Mouse (Mus musculus): ENCODE measurements around the gene Cdip1. TPM values are rescaled to one million over a fixed set of nuclear protein-coding genes. Genes with fewer than 3 reads are reported as not detected.

Cdip1 gene
- 24.1 TPM for polyA plus RNA-seq (2014; fragmentation: Illumina TruSeq; extraction: RNeasy Lipid Tissue Mini Kit (QIAGEN cat#74804); ENCODE audit: insufficient read depth, low read depth, low replicate concordance)

GRCm38 (mm10) chr16:4789810-4790559 lies at the start of gene Cdip1:
Gene Cdip1 (minus strand): TSS chr16:4790292.

DNA sequence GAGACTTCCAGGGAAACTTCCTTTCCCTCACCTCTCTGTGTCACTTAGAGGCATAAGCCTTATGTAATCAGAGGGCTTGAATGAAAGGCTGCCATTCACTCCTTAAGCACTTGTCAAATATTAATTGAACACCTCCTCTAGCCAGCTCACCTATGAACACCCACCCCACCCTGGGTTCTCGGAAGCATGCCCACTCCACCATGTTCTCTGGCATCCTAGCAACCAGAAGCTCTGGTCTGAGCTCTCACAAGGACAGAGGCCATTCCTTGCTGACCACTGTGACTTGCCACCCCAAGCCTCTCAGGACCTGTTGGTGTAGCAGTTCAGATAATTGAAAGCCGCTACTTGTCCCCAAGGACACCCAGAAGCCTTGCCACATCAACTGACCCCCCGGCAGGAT lies 45.1 kb upstream of the Cdip1 start, which contains the start of gene 4930562C15Rik:
Gene 4930562C15Rik, plus strand, starts transcription at position 226 of the 400 bp plus-strand sequence.

DNA sequence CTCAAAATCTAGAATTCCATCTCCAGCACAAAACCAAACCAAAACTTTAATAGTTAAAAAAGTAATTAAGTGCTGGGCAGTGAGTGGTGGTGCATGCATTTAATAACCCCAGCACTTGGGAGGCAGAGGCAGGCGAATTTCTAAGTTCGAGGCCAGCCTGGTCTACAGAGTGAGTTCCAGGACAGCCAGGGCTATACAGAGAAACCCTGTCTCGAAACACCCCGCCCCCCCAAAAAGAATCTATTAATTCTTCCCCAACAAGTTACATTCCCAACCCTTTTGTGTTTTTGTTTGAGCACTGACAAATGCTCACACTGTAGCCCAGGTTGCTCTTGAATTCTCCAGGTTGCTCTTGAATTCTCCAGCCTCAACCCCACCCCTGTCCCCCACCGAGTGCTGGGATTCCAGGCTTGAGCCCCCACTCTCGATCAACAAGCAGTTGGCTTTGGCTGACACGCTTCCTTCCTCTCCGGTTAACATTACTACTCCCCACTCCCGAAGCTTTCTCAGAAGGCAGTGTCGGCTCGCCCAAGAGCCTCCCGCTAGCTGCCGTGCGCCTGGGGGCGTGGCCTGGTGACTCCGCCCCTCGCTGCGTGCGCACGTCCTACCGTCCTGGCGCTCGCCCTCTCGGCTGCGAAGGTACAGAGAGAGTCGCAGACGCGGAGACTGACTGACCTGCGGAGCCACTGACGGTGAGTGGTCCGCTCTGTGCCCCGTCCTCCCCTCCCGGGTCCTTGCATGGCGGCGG lies 64.1 kb downstream of the Cdip1 start, which contains the start of gene Hmox2:
Gene Hmox2, plus strand, starts transcription at position 582 of the 748 bp plus-strand sequence.

GRCm38 (mm10) chr16:4718753-4719518 lies 71.2 kb downstream of the Cdip1 start, which contains the start of gene Nmral1:
Gene Nmral1 (minus strand): TSS chr16:4719356.

Other genes starting within 250 kb of the Cdip1 start
- 5.4 TPM for gene Srl, start 248.5 kb downstream of the Cdip1 start, polyA plus RNA-seq (2014; fragmentation: Illumina TruSeq; extraction: RNeasy Lipid Tissue Mini Kit (QIAGEN cat#74804); ENCODE audit: insufficient read depth, low read depth, low replicate concordance)
- 3.5 TPM for gene Tfap4, start 230.4 kb downstream of the Cdip1 start, polyA plus RNA-seq (2014; fragmentation: Illumina TruSeq; extraction: RNeasy Lipid Tissue Mini Kit (QIAGEN cat#74804); ENCODE audit: insufficient read depth, low read depth, low replicate concordance)
- gene Glis2, start 195.6 kb downstream of the Cdip1 start, polyA plus RNA-seq (2014; fragmentation: Illumina TruSeq; extraction: RNeasy Lipid Tissue Mini Kit (QIAGEN cat#74804); ENCODE audit: insufficient read depth, low read depth, low replicate concordance): 16.7 TPM
- gene Pam16, start 165.3 kb downstream of the Cdip1 start, polyA plus RNA-seq (2014; fragmentation: Illumina TruSeq; extraction: RNeasy Lipid Tissue Mini Kit (QIAGEN cat#74804); ENCODE audit: insufficient read depth, low read depth, low replicate concordance): 57.6 TPM
- 19.4 TPM for gene Vasn, start 150.4 kb downstream of the Cdip1 start, polyA plus RNA-seq (2014; fragmentation: Illumina TruSeq; extraction: RNeasy Lipid Tissue Mini Kit (QIAGEN cat#74804); ENCODE audit: insufficient read depth, low read depth, low replicate concordance)
- 25.0 TPM for gene Dnaja3, start 150.3 kb downstream of the Cdip1 start, polyA plus RNA-seq (2014; fragmentation: Illumina TruSeq; extraction: RNeasy Lipid Tissue Mini Kit (QIAGEN cat#74804); ENCODE audit: insufficient read depth, low read depth, low replicate concordance)
- 11.4 TPM for gene Coro7, start 110.5 kb downstream of the Cdip1 start, polyA plus RNA-seq (2014; fragmentation: Illumina TruSeq; extraction: RNeasy Lipid Tissue Mini Kit (QIAGEN cat#74804); ENCODE audit: insufficient read depth, low read depth, low replicate concordance)
- 2.9 TPM for gene Nmral1, start 70.9 kb downstream of the Cdip1 start, polyA plus RNA-seq (2014; fragmentation: Illumina TruSeq; extraction: RNeasy Lipid Tissue Mini Kit (QIAGEN cat#74804); ENCODE audit: insufficient read depth, low read depth, low replicate concordance)
- gene Hmox2, start 63.9 kb downstream of the Cdip1 start, polyA plus RNA-seq (2014; fragmentation: Illumina TruSeq; extraction: RNeasy Lipid Tissue Mini Kit (QIAGEN cat#74804); ENCODE audit: insufficient read depth, low read depth, low replicate concordance): 65.9 TPM
- 1.4 TPM for gene 4930562C15Rik, start 45.1 kb upstream of the Cdip1 start, polyA plus RNA-seq (2014; fragmentation: Illumina TruSeq; extraction: RNeasy Lipid Tissue Mini Kit (QIAGEN cat#74804); ENCODE audit: insufficient read depth, low read depth, low replicate concordance)
- gene Ubald1, start 90.0 kb upstream of the Cdip1 start, polyA plus RNA-seq (2014; fragmentation: Illumina TruSeq; extraction: RNeasy Lipid Tissue Mini Kit (QIAGEN cat#74804); ENCODE audit: insufficient read depth, low read depth, low replicate concordance): 32.6 TPM
- gene Mgrn1, start 96.0 kb upstream of the Cdip1 start, polyA plus RNA-seq (2014; fragmentation: Illumina TruSeq; extraction: RNeasy Lipid Tissue Mini Kit (QIAGEN cat#74804); ENCODE audit: insufficient read depth, low read depth, low replicate concordance): 34.5 TPM
- gene Nudt16l1, start 148.5 kb upstream of the Cdip1 start, polyA plus RNA-seq (2014; fragmentation: Illumina TruSeq; extraction: RNeasy Lipid Tissue Mini Kit (QIAGEN cat#74804); ENCODE audit: insufficient read depth, low read depth, low replicate concordance): 44.3 TPM
- gene Anks3, start 173.9 kb upstream of the Cdip1 start, polyA plus RNA-seq (2014; fragmentation: Illumina TruSeq; extraction: RNeasy Lipid Tissue Mini Kit (QIAGEN cat#74804); ENCODE audit: insufficient read depth, low read depth, low replicate concordance): 23.2 TPM
- gene Sept12, start 207.6 kb upstream of the Cdip1 start, polyA plus RNA-seq (2014; fragmentation: Illumina TruSeq; extraction: RNeasy Lipid Tissue Mini Kit (QIAGEN cat#74804); ENCODE audit: insufficient read depth, low read depth, low replicate concordance): not detected
- 90.9 TPM for gene Smim22, start 217.0 kb upstream of the Cdip1 start, polyA plus RNA-seq (2014; fragmentation: Illumina TruSeq; extraction: RNeasy Lipid Tissue Mini Kit (QIAGEN cat#74804); ENCODE audit: insufficient read depth, low read depth, low replicate concordance)
- gene Rogdi, start 223.3 kb upstream of the Cdip1 start, polyA plus RNA-seq (2014; fragmentation: Illumina TruSeq; extraction: RNeasy Lipid Tissue Mini Kit (QIAGEN cat#74804); ENCODE audit: insufficient read depth, low read depth, low replicate concordance): 43.6 TPM

Data from lung, adult 10 weeks (tissue).